Mouse (Mus musculus): ENCODE data around the gene Astl.

DNA sequence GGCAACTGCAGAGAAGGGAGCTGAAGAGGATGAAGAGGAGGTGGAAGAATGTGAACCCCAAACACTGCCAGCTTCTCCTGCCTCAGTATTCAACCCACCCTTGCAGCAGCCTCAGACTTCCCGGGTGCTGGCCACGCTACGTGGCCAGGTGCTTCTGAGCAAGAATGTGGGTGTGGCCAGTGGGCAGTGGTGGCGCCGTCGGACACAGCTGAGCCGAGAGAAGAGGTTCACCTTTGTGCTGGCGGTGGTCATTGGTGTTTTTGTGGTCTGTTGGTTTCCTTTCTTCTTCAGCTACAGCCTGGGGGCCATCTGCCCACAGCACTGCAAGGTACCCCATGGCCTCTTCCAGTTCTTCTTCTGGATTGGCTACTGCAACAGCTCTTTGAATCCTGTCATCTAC lies 26.0 kb downstream of the Astl start:
- TF ChIP-seq CTCF (IDR thresholded peaks at IDR 0.05; ENCODE audit: borderline replicate concordance, control insufficient read depth, extremely low read depth, insufficient read depth, low read length, poor library complexity) (no peak), POLR2A (IDR thresholded peaks at IDR 0.05; ENCODE audit: control insufficient read depth, extremely low read depth, insufficient read depth, low read length, poor library complexity) (no peak)

All from thymus, adult 2 months (tissue).